Mouse (Mus musculus) neural tube, embryonic 15.5 days (tissue): ENCODE measurements around the gene Trpm2. TPM values are rescaled to one million over a fixed set of nuclear protein-coding genes. Genes with fewer than 3 reads are reported as not detected.
A peak's percentile ranks its signal among the peaks of the same experiment; 100 is the strongest.
"Not testable (repeated sequence)": the region's sequence is repeated elsewhere in the genome, so short reads cannot be mapped to it uniquely, and the experiment has no call there.

Experiments
- ATAC-seq: fragments of 200-750 bp; cut with Nextera tagmentation; 2 replicates; pipeline ENCODE4 v1.8.0; 2017; ENCODE audit warnings: mild to moderate bottlenecking, moderate TSS enrichment, moderate library complexity; ENCODE audit not compliant: low FRiP score
- H3K27ac ChIP-seq: fragments of 300-500 bp; sonication (generic); replicated peaks from 2 replicates; pipeline ENCODE4 v1.5.1; 2015; ENCODE audit warnings: mild to moderate bottlenecking, inconsistent platforms
- H3K27me3 ChIP-seq: fragments of 300-500 bp; sonication (generic); replicated peaks from 2 replicates; pipeline ENCODE4 v1.6.1; 2015; ENCODE audit warnings: inconsistent platforms
- H3K36me3 ChIP-seq: fragments of 300-500 bp; sonication (generic); 2 replicates; pipeline ENCODE4 v1.6.1; 2015; ENCODE audit warnings: inconsistent platforms
- H3K4me1 ChIP-seq: fragments of 300-500 bp; sonication (generic); 2 replicates; pipeline ENCODE4 v1.6.1; 2015; ENCODE audit warnings: inconsistent platforms
- H3K4me2 ChIP-seq: fragments of 300-500 bp; sonication (generic); 2 replicates; pipeline ENCODE4 v1.6.1; 2015; ENCODE audit warnings: inconsistent platforms, mild to moderate bottlenecking, moderate library complexity
- H3K4me3 ChIP-seq: fragments of 300-500 bp; sonication (generic); replicated peaks from 2 replicates; pipeline ENCODE4 v1.5.1; 2015; ENCODE audit warnings: mild to moderate bottlenecking, inconsistent platforms
- H3K9ac ChIP-seq: fragments of 300-500 bp; sonication (generic); replicated peaks from 2 replicates; pipeline ENCODE4 v1.6.1; 2015; ENCODE audit warnings: mild to moderate bottlenecking, inconsistent platforms
- H3K9me3 ChIP-seq: fragments of 300-500 bp; sonication (generic); replicated peaks from 2 replicates; pipeline ENCODE4 v1.6.1; 2016; ENCODE audit warnings: inconsistent platforms
- WGBS: fragments of 180-500 bp; shearing (Covaris S2); methylation state at CpG from one replicate; pipeline ENCODE4 v1.1.7; 2015; ENCODE audit warnings: mixed read lengths; 5-methylcytosine and 5-hydroxymethylcytosine counted together
- polyA plus RNA-seq: library from polyadenylated mRNA; unstranded; fragments of >200 nt; fragmentation: Nextera tagmentation; extraction: Ambion mirVana; gene quantifications from 2 replicates; pipeline ENCODE4 v1.2.1, GENCODE M21; 2015

The Trpm2 gene
- polyA plus RNA-seq, 1 experiment from 2014 or later, result 9.5 TPM

DNA sequence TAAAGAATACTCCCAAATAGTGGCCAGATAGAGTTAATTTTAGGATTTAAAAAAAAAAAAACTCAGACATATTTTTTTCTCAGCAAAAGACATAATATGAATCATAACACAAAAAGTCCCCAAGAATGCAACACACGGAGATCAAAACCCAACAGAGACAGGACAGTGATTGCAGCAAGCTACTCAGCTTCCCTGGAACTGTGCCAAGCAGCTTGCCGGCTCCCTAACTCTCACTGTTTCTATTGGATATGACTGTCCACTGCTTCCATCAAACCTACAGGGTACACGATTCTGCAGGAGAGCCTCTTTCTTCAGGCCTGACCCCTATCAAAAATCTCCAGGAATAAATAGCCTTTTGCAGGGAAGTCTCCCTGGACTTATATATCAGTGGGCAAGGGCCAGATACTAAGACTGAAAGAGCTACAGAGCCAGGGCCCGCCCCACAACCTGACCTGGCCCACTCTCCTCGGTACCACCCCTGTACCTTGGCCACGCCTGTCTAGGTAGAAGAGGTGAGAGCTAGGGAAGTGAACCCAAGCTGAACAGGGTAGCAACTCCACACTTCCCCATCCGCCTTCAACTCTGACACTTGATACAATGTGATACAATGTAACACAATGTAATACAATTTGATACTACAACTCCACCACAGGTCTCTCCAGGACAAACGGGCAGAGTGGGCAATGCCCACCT lies 6.2 kb upstream of the Trpm2 start:
- ATAC-seq, result no peak
- Histone ChIP-seq H3K4me2 (no peak overlapping the region), H3K4me3 (no peak overlapping the region), H3K36me3 (peaks cover 17% of the 10 kb centered on the region; the same call in 1 of the 2 replicates), H3K9ac (no peak overlapping the region), H3K27ac (no peak overlapping the region), H3K4me1 (peaks cover 13% of the 10 kb centered on the region), H3K27me3 (no peaks in the 10 kb centered on the region), H3K9me3 (no peaks in the 10 kb centered on the region)
- 78% methylated on average over 8 of the region's 8 CpGs for WGBS

DNA sequence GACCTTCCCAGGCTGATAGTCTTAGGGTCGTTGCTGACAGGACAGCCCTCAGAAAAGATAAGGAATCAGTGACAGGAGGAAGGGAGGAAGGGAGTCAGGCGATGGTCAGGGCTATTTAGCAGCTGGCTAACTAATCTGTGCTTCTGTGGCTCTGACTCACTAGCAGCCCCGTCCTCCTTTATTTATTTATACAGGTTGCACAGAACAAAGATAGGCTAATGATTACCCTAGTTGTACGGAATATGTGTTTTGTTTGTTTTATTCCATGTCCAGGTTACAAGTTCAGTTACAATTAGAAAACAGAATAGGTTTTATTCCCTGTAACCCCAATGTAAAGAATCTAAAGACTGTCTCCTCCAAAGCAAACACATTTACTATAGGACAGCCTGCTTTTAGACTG lies 5.3 kb upstream of the Trpm2 start:
- Histone ChIP-seq H3K36me3 (0 out of 2 replicates have a peak, but pooled peaks cover 9% of the 10 kb centered on the region), H3K9me3 (no peaks in the 10 kb centered on the region), H3K27me3 (no peaks in the 10 kb centered on the region), H3K4me3 (no peak overlapping the region), H3K4me2 (no peak overlapping the region), H3K27ac (no peak overlapping the region), H3K4me1 (peaks cover 13% of the 10 kb centered on the region), H3K9ac (0 out of 2 replicates have a peak overlapping the region, but pooled peaks have one; percentile 4)
- ATAC-seq, result no peak
- WGBS, result 54% methylated on average over 4 of the region's 4 CpGs

DNA sequence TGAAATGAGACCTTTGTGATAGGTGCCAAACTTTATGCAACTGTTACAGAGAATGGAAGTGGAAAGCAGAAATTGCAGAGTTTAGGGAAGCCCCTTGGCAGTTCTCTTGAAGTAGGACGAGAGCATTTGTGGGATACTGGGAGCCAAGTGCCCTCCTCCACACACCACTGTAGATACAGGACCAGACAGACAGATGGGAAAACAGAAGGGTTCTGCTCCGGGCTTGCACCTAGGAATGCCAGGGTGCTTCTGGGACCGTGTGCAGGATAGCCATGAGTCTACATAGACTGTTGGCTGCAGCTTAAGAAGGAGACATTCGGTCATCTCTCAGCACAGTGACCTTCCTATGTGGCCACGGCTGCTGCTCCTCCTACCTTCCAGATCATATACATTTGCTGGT lies 4.4 kb upstream of the Trpm2 start:
- Histone ChIP-seq H3K9me3 (no peaks in the 10 kb centered on the region), H3K36me3 (0 out of 2 replicates have a peak, but pooled peaks cover under 1% of the 10 kb centered on the region), H3K4me2 (no peak overlapping the region), H3K9ac (no peak overlapping the region), H3K27ac (no peak overlapping the region), H3K4me3 (no peak overlapping the region), H3K27me3 (0 out of 2 replicates have a peak, but pooled peaks cover 7% of the 10 kb centered on the region), H3K4me1 (peaks cover 18% of the 10 kb centered on the region)
- no peak for ATAC-seq
- WGBS, result 80% methylated on average over 5 of the region's 5 CpGs

DNA sequence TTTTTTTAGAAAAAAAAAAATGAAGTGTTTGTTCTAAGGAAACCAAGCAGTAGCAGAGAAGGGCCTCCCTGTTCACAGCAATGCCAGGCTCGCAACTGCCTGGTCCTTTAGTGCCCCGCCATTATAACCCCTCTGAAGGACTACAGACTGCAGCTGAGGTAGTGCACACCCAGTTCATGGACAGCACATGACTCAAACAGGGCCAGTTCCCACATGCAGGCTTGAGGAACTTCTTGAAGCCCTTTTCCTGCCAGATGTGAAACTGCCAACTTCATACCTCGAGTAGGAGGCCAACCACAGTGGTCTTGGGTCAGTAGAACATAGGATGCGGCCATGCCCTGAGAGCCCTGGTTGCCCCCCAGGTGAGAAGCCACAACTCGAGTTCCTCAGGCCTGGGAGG lies 4.0 kb upstream of the Trpm2 start:
- Histone ChIP-seq H3K36me3 (no peaks in the 10 kb centered on the region), H3K27me3 (0 out of 2 replicates have a peak, but pooled peaks cover 7% of the 10 kb centered on the region), H3K27ac (no peak overlapping the region), H3K4me2 (no peak overlapping the region), H3K9me3 (no peaks in the 10 kb centered on the region), H3K4me3 (no peak overlapping the region), H3K4me1 (peaks cover 20% of the 10 kb centered on the region), H3K9ac (no peak overlapping the region)
- 76% methylated on average over 5 of the region's 5 CpGs for WGBS
- no peak for ATAC-seq

DNA sequence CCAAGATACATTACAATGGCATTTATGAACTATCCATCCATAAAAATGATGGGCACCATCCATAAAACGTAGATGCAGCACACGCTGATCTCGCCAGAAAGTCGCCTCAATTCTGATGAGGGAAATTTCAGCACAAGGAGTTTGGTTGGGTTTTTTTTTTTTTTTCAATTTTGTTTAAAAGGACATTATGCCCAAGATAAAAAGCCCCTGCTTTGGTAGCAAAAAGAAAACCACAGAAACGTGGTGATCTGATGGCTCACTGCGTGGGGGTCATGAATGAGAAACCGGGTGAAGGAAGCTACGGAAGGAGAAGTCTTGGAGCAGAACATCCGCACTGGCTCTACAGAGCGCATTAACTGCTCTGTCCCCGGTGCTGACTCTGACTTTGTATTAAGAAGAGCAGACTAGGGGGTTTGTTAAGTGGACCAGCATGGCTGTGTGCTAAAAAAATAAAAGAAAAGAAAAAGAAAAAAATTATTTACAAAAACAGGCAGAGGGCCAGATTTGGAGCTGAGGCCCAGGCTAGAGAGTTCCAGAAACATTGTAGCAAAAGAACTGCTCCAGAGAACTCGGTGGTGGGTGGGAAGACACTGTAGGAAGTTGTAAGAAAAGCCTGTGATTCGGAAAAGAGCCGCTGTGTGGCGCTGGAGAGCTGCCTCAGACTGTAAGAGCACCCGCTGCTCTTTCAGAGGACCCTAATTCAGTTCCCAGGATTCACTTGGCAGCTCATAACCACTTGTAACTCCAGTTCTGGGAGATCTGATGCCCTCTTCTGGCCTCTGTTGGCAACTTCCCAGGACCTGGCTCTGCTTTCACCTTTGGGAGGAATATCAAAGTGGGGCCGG lies 1.6 kb upstream of the Trpm2 start:
- WGBS, result 56% methylated on average over 17 of the region's 17 CpGs
- Histone ChIP-seq H3K27ac (peak overlapping the region; percentile 28; the same call in 1 of the 2 replicates), H3K36me3 (no peaks in the 10 kb centered on the region), H3K9me3 (no peaks in the 10 kb centered on the region), H3K4me2 (no peak overlapping the region), H3K4me3 (no peak overlapping the region), H3K9ac (no peak overlapping the region), H3K4me1 (peaks cover 17% of the 10 kb centered on the region), H3K27me3 (peaks cover 19% of the 10 kb centered on the region)
- no peak for ATAC-seq

DNA sequence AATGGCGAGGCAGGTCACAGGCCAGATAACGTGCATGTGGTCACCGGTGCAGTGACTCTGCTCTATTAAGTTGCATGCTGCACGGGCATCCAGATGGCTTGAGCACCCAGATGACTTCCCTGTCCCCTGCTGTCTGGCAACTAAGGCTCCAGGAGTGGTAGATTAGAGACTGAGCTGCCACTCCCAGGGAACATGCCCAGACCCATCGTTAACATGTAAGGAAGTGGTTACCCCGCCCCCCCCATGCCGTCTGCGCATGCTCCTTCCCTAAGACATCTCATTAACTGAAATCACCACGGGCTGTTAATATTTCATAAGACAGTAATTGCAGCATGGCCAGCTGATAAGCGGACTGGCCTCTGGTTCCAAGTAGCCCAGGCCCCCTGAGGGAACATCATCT lies 828 bp upstream of the Trpm2 start:
- no peak for ATAC-seq
- Histone ChIP-seq H3K9ac (no peak overlapping the region), H3K36me3 (no peaks in the 10 kb centered on the region), H3K4me3 (no peak overlapping the region), H3K4me1 (peaks cover 17% of the 10 kb centered on the region), H3K27me3 (peaks cover 19% of the 10 kb centered on the region), H3K9me3 (no peaks in the 10 kb centered on the region), H3K27ac (no peak overlapping the region; the same call in 1 of the 2 replicates), H3K4me2 (peak overlapping the region; percentile 1; the same call in 1 of the 2 replicates)
- WGBS, result 75% methylated on average over 10 of the region's 10 CpGs

DNA sequence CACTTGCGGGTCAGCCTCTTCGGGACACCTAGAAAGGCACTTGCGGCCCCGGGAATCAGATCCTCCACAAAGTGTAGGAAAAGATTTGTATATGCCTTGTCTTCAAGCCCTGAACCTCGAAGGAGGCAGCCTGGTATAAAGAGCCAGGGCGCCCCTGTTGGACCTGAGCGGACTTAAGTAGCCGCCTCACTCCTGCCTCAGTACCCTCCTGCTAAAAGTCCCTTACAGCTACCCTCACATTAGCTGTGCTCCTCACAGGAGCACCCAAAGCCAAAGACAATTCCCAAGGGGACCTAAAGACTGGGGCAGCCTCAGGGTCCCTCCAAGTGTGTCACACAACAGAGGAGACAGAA lies 414 bp downstream of the Trpm2 start:
- Histone ChIP-seq H3K9me3 (no peaks in the 10 kb centered on the region), H3K4me2 (peak overlapping the region; percentile 83), H3K4me3 (peak overlapping the region; percentile 47), H3K27ac (peak overlapping the region; percentile 5; the same call in 1 of the 2 replicates), H3K36me3 (no peaks in the 10 kb centered on the region), H3K9ac (peak overlapping the region; percentile 38; the same call in 1 of the 2 replicates), H3K27me3 (peaks cover 19% of the 10 kb centered on the region), H3K4me1 (peaks cover 17% of the 10 kb centered on the region)
- WGBS, result 15% methylated on average over 8 of the region's 8 CpGs
- ATAC-seq, result peak; percentile 58

DNA sequence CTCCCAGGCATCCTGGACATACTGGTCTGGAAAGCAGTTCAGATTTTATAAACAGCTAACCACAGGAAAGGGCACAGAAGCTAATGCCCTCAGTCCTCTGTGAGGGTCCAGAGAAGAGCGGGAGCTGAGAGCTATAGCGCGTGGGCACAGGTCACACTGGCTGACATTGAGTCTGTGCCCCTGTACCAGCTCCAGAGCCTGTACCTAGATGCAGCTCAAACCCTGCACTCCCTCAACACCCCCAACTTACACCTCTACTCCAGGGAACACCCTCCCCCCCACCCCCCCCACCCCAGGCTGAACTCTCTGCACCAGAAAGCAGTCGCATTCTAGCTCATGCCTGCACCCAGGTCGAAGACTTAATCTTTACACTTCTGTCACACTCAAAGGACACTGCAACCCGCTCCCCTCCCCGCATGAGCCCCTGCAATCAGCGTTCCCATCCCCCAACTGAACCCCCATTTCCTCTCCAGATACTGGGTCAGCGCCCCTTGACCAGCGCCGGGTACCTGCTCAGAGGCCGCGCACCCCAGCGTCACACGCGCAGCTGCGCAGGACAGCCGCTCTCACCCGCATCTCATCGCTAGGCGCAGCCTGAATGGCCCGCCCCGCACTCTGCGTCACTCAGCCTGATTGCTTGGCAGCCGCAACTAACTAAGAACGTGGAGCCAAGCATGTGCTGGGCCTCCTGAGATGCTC lies 940 bp downstream of the Trpm2 start:
- WGBS, result 6% methylated on average over 26 of the region's 26 CpGs

DNA sequence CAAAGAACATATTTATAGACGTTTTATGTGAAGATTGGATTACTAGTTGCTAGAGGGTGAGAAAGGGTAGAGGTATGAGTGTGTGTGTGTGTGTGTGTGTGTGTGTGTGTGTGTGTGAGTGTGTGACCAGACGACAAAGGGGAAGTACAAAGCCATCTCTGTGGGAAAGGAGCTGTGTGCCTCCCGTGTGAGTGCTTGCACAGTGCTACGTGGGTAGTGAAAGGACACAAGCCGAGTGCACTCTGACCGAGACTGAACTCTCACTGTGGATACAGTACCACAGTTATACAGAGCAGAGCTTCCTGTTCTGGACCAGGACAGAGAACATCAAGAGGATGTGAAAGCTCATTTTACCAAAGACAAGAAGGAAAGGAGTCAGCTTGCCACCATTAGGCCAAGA lies 6.4 kb downstream of the Trpm2 start:
- 78% methylated on average over 6 of the region's 6 CpGs for WGBS
- H3K36me3 ChIP-seq, result no peaks in the 10 kb centered on the region
- H3K9me3 ChIP-seq, result no peaks in the 10 kb centered on the region
- H3K27me3 ChIP-seq, result peaks cover 12% of the 10 kb centered on the region
- no peak overlapping the region for H3K4me2 ChIP-seq
- H3K4me3 ChIP-seq, result no peak overlapping the region
- no peak overlapping the region for H3K27ac ChIP-seq
- H3K9ac ChIP-seq, result no peak overlapping the region
- peaks cover 4% of the 10 kb centered on the region; the same call in 1 of the 2 replicates for H3K4me1 ChIP-seq
- ATAC-seq, result no peak

More for the DNA sequence above, 940 bp downstream of the Trpm2 start:
- peak overlapping the region; percentile 83 for H3K4me2 ChIP-seq
- H3K4me1 ChIP-seq, result peaks cover 17% of the 10 kb centered on the region
- peak; percentile 90 for ATAC-seq
- peak overlapping the region; percentile 38; the same call in 1 of the 2 replicates for H3K9ac ChIP-seq
- no peaks in the 10 kb centered on the region for H3K36me3 ChIP-seq
- peaks cover 19% of the 10 kb centered on the region for H3K27me3 ChIP-seq
- peak overlapping the region; percentile 5; the same call in 1 of the 2 replicates for H3K27ac ChIP-seq
- no peaks in the 10 kb centered on the region for H3K9me3 ChIP-seq
- H3K4me3 ChIP-seq, result peak overlapping the region; percentile 47

DNA sequence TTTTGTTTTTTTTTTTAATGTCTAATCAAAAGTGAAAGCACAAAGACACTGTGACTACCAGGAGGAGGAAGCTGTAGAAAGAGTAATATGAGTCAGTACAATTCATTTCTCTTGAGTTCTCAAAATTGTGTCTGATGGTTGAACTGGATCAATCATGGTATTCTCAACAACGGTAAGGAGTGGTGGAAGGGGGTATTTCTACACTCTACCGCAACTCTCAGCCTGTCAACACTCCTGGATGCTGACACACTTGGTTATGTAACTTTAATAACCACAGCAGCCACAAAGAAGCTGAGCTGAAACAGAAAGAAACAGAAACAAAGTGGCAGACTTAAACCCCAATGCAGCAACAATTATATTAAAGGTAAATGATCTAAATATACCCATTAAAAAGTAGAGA lies 7.6 kb downstream of the Trpm2 start:
- Histone ChIP-seq H3K4me2 (no peak overlapping the region), H3K27me3 (peaks cover 1% of the 10 kb centered on the region), H3K4me1 (no peaks in the 10 kb centered on the region), H3K4me3 (no peak overlapping the region), H3K36me3 (no peaks in the 10 kb centered on the region), H3K9me3 (no peaks in the 10 kb centered on the region), H3K9ac (no peak overlapping the region), H3K27ac (no peak overlapping the region)
- no peak for ATAC-seq
- 82% methylated on average over 2 of the region's 2 CpGs for WGBS

DNA sequence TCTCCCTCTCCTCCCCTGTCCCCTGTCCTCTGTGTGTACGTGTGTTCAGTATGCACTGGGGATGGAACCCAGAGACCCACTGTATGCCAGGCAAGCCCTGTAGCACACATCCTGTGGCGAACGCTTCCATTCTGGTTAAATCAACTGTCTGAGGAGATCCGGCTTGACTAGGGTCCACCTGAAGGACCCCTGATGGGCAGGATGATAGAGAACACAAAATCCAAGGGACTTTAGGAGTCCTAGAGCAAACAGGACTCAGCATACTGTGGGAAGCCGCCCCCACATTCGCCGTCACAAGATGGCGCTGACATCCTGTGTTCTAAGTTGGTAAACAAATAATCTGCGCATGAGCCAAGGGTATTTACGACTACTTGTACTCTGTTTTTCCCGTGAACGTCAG lies 19.9 kb downstream of the Trpm2 start:
- H3K4me2 ChIP-seq, H3K27me3 ChIP-seq, ATAC-seq, H3K9me3 ChIP-seq, H3K27ac ChIP-seq, H3K36me3 ChIP-seq, H3K4me3 ChIP-seq, H3K9ac ChIP-seq, H3K4me1 ChIP-seq: not testable (repeated sequence)
- WGBS, result 96% methylated on average over 9 of the region's 12 CpGs
